Mouse (Mus musculus): ENCODE data around the gene Tor4a. TPM values are rescaled to one million over a fixed set of nuclear protein-coding genes. Genes with fewer than 3 reads are reported as not detected.

Tor4a gene
- total and polyA plus RNA-seq, 3 experiments = 12.6 to 20.4 (median 15.3) TPM

- Histone ChIP-seq H3K4me3 (replicated peaks in 1 of 3; ENCODE audit: low read depth in 2 of 3, low read length in 2 of 3, poor library complexity in 1 of 3) (no peak overlapping the region), H3K4me2 (ENCODE audit: insufficient read depth, low read depth, poor library complexity, severe bottlenecking) (no peak overlapping the region), H3K27me3 (replicated peaks) (peaks cover 26% of the 10 kb centered on the region), H3K79me2 (replicated peaks; ENCODE audit: control insufficient read depth, extremely low read depth, insufficient read depth, poor library complexity, severe bottlenecking) (no peaks in the 10 kb centered on the region), H3K36me3 (replicated peaks in 1 of 2; ENCODE audit: control insufficient read depth in 1 of 2, insufficient read depth in 1 of 2, low read length in 1 of 2) (peaks cover 35 to 50% of the 10 kb centered on the region in 2 experiments), H3K4me1 (ENCODE audit: control insufficient read depth in 1 of 2, insufficient read depth in 2 of 2) (peaks cover 8 to 16% of the 10 kb centered on the region in 2 experiments), H3K9ac (ENCODE audit: insufficient read depth, low read depth) (no peak overlapping the region), H3K9me3 (replicated peaks; ENCODE audit: low read length) (no peaks in the 10 kb centered on the region), H3K27ac (ENCODE audit: insufficient read depth, low read depth) (no peak overlapping the region)
- in situ Hi-C loops (cut with MboI; ENCODE audit: low pct_ligation_motif_present, low pct_unique_long_range_greater_than_20kb, low sequenced_read_pairs) = no loop called here
- DNase-seq (ENCODE audit: extremely low read depth) = no peak
- TF ChIP-seq MXI1 (IDR thresholded peaks at IDR 0.05; ENCODE audit: low read depth, low read length) = no peak
- TF ChIP-seq MAX (IDR thresholded peaks at IDR 0.05; ENCODE audit: low read length) = no peak
- no peak for TF ChIP-seq NRF1 (IDR thresholded peaks at IDR 0.05; ENCODE audit: low read depth, low read length)
- dilution Hi-C loops (cut with MboI; ENCODE audit: extremely low pct_ligation_motif_present, extremely low pct_unique_long_range_greater_than_20kb, low sequenced_read_pairs) = no loop called here
Observed at GRCm38 (mm10) chr2:25243342-25243741, 46.7 kb upstream of the Tor4a start.

DNA sequence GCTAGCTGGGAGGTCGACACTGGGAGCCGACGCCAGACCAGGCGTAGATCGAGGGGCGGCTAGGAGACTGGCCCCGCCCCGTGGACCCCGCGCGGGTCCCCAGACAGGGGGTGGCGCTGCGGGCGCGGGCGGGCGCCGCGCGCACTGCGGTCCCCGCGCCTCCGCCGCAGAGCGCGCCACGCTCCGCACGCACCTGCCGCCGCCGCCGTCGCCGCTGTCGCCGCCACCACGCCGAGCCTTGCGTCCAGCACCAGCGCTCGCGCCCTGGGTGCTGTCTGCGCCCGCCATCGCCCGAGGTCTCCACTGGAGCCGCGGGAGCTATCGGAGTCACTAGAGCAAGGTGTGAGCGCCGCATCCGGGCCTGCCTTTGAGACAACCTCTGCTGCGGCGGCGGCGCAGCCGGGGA, 45.4 kb upstream of the Tor4a start, which contains the start of the genes Rnf208 and Cysrt1:
Rnf208 (plus strand) TSS at position 155 of the 406 bp plus-strand sequence.
Cysrt1 (minus strand) TSS at position 352 of the 406 bp plus-strand sequence.
- peaks cover 39% of the 10 kb centered on the region for H3K27me3 ChIP-seq (replicated peaks)
- DNase-seq (ENCODE audit: extremely low read depth) = no peak
- peaks cover 22 to 37% of the 10 kb centered on the region in 2 experiments for H3K36me3 ChIP-seq (replicated peaks in 1 of 2; ENCODE audit: control insufficient read depth in 1 of 2, insufficient read depth in 1 of 2, low read length in 1 of 2)
- dilution Hi-C loops (cut with MboI; ENCODE audit: extremely low pct_ligation_motif_present, extremely low pct_unique_long_range_greater_than_20kb, low sequenced_read_pairs) (no loop called here), in situ Hi-C loops (cut with MboI; ENCODE audit: low pct_ligation_motif_present, low pct_unique_long_range_greater_than_20kb, low sequenced_read_pairs) (no loop called here)
- TF ChIP-seq SIN3A (IDR thresholded peaks at IDR 0.05; ENCODE audit: low read length) (no peak), ZMIZ1 (IDR thresholded peaks at IDR 0.05; ENCODE audit: low read depth, low read length) (no peak), CHD1 (IDR thresholded peaks at IDR 0.05; ENCODE audit: low read depth, low read length) (no peak), MAZ (IDR thresholded peaks at IDR 0.05; ENCODE audit: low read depth, low read length) (no peak)
- no peaks in the 10 kb centered on the region for H3K79me2 ChIP-seq (replicated peaks; ENCODE audit: control insufficient read depth, extremely low read depth, insufficient read depth, poor library complexity, severe bottlenecking)
- no peak within 1 kb of the TSS for H3K27ac ChIP-seq (ENCODE audit: insufficient read depth, low read depth)
- H3K4me3 ChIP-seq (replicated peaks in 1 of 3; ENCODE audit: low read depth in 2 of 3, low read length in 2 of 3, poor library complexity in 1 of 3) = peak within 1 kb of the TSS; percentile 29 to 62 (median 49)
- no peaks in the 10 kb centered on the region for H3K9me3 ChIP-seq (replicated peaks; ENCODE audit: low read length)
- H3K4me1 ChIP-seq (ENCODE audit: control insufficient read depth in 1 of 2, insufficient read depth in 2 of 2) = peaks cover 8 to 16% of the 10 kb centered on the region in 2 experiments
- peak within 1 kb of the TSS; percentile 16; the same call in 1 of the 2 replicates for H3K9ac ChIP-seq (ENCODE audit: insufficient read depth, low read depth)
- H3K4me2 ChIP-seq (ENCODE audit: insufficient read depth, low read depth, poor library complexity, severe bottlenecking) = peak within 1 kb of the TSS; percentile 89

DNA sequence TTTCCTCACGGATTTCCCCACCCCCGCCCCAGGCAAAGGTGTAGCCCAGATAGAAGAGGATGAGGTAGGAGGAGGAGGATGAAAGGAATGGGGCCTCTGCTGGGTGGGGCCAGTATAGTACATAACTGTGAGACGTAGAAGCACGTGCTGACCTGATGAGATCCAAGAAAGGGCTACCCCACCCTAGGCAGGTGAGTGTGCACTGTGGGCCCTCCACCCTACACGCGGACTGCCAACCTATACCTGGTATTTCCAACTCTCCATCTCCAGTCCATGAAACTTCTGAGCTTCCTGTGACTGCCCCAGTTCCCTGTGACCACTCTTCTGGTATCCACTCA, 44.7 kb upstream of the Tor4a start:
- Histone ChIP-seq H3K79me2 (replicated peaks; ENCODE audit: control insufficient read depth, extremely low read depth, insufficient read depth, poor library complexity, severe bottlenecking) (no peaks in the 10 kb centered on the region), H3K36me3 (replicated peaks in 1 of 2; ENCODE audit: control insufficient read depth in 1 of 2, insufficient read depth in 1 of 2, low read length in 1 of 2) (peaks cover 16 to 30% of the 10 kb centered on the region in 2 experiments), H3K9ac (ENCODE audit: insufficient read depth, low read depth) (no peak overlapping the region), H3K27me3 (replicated peaks) (peaks cover 45% of the 10 kb centered on the region), H3K4me3 (replicated peaks in 1 of 3; ENCODE audit: low read depth in 2 of 3, low read length in 2 of 3, poor library complexity in 1 of 3) (peak overlapping the region in 2 of 3 experiments; percentile 44 to 49), H3K27ac (ENCODE audit: insufficient read depth, low read depth) (no peak overlapping the region), H3K4me1 (ENCODE audit: control insufficient read depth in 1 of 2, insufficient read depth in 2 of 2) (peaks cover 8 to 16% of the 10 kb centered on the region in 2 experiments), H3K9me3 (replicated peaks; ENCODE audit: low read length) (no peaks in the 10 kb centered on the region), H3K4me2 (ENCODE audit: insufficient read depth, low read depth, poor library complexity, severe bottlenecking) (peak overlapping the region; percentile 89)
- TF ChIP-seq CTCF (conservative IDR thresholded peaks at IDR 0.05 in 1 of 2, IDR thresholded peaks at IDR 0.05 in 1 of 2; ENCODE audit: low read depth in 2 of 2, low read length in 2 of 2) = no peak
- no peak for TF ChIP-seq E2F4 (IDR thresholded peaks at IDR 0.05; ENCODE audit: insufficient replicate concordance, low read depth, low read length)
- no peak for TF ChIP-seq POLR2A (IDR thresholded peaks at IDR 0.05; ENCODE audit: low read depth, low read length)
- no peak for TF ChIP-seq EP300 (IDR thresholded peaks at IDR 0.05; ENCODE audit: low read length)
- TF ChIP-seq MXI1 (IDR thresholded peaks at IDR 0.05; ENCODE audit: low read depth, low read length) = no peak
- TF ChIP-seq USF1 (IDR thresholded peaks at IDR 0.05; ENCODE audit: low read depth, low read length) = no peak
- no peak for TF ChIP-seq RCOR1 (conservative IDR thresholded peaks at IDR 0.05; ENCODE audit: low read depth, low read length)
- TF ChIP-seq NRF1 (IDR thresholded peaks at IDR 0.05; ENCODE audit: low read depth, low read length) = no peak
- no peak for TF ChIP-seq TBP (conservative IDR thresholded peaks at IDR 0.05; ENCODE audit: low read depth, low read length)
- TF ChIP-seq ZMIZ1 (IDR thresholded peaks at IDR 0.05; ENCODE audit: low read depth, low read length) = no peak
- no peak for DNase-seq (ENCODE audit: extremely low read depth)
- dilution Hi-C loops (cut with MboI; ENCODE audit: extremely low pct_ligation_motif_present, extremely low pct_unique_long_range_greater_than_20kb, low sequenced_read_pairs) = no loop called here
- in situ Hi-C loops (cut with MboI; ENCODE audit: low pct_ligation_motif_present, low pct_unique_long_range_greater_than_20kb, low sequenced_read_pairs) = no loop called here
